Mouse (Mus musculus): Measurements from ENCODE around the gene Sirt2.

DNA sequence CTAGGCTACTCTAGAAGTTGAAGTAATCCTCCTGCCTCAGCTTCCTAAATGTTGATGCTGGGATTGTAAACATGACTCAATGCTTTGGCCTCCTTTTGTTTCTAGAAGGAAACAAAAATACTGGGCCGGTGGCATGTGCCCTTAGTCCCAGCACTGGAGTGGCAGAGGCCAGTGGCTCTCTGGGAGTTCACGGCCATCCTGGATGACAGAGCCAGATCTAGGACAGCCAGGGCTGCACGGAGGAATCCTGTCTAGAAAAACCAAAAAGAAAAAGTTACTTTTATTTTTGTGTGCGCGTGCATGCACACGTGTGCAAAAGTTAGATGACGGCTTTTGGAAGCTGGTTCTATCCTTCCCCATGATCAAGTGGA, 59.9 kb downstream of the Sirt2 start:
- no peak for TF ChIP-seq EP300 (IDR thresholded peaks at IDR 0.05; ENCODE audit: low read depth)
- TF ChIP-seq CTCF (IDR thresholded peaks at IDR 0.05; ENCODE audit: low read depth): no peak; the same call in 1 of the 2 replicates
